Mouse (Mus musculus): ENCODE measurements around the gene 4932438H23Rik.
"Not testable (repeated sequence)": the region's sequence is repeated elsewhere in the genome, so short reads cannot be mapped to it uniquely, and the experiment has no call there.

The 4932438H23Rik gene

DNA sequence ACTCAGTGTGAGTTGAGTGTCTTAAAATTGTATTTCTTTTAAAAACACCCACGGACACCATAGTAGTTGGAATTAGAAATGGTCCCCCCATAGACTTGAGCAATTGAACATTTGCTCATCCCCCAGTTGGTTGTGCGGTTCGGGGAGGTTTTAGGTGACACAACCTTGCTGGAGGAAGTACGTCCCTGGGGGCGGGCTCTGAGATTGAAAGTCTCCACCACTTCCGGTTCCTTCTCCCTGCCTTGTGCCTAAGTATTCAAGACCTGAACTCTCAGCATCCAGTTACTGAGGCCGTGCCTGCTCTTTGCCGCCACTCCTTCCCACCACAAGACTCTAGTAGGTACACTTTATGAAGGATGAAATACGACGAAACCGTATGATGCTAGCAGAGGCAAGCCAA, 2.9 kb upstream of the 4932438H23Rik start:
- no peak for DNase-seq

- no peak for DNase-seq
Measured at GRCm38 (mm10) chr16:91096984-91097506, 2.1 kb upstream of the 4932438H23Rik start.

GRCm38 (mm10) chr16:91096016-91096415, 1.1 kb upstream of the 4932438H23Rik start:
- peak; percentile 18 for DNase-seq

GRCm38 (mm10) chr16:91086642-91087306, 8.1 kb downstream of the 4932438H23Rik start:
- DNase-seq, result no peak

GRCm38 (mm10) chr16:91085239-91085825, 9.6 kb downstream of the 4932438H23Rik start:
- no peak for DNase-seq

GRCm38 (mm10) chr16:91084307-91085238, 10.3 kb downstream of the 4932438H23Rik start:
- no peak for DNase-seq

GRCm38 (mm10) chr16:91083002-91083646, 11.8 kb downstream of the 4932438H23Rik start:
- no peak for DNase-seq

GRCm38 (mm10) chr16:91081508-91081907, 13.4 kb downstream of the 4932438H23Rik start:
- DNase-seq, result peak; percentile 76

DNA sequence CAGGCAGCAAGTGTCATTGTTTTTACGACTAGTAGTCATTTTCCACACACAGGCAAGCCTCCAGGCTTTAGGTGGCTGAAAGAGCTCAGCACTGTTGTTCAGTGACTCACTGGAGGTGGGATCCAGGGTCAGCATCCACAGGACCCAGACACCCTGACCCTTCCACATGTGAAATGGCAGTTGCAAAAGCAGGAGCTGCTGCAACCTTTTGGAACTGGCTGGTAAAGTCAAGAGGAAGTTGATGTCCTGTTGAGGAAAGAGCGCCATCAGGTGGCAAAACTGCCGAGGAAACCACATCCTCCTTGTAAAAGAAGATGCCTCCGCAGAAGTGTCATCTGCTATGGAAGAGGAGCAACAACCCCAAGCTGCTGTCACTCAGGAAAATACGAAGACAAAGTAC, 18.7 kb downstream of the 4932438H23Rik start:
- DNase-seq, result peak; percentile 74

DNA sequence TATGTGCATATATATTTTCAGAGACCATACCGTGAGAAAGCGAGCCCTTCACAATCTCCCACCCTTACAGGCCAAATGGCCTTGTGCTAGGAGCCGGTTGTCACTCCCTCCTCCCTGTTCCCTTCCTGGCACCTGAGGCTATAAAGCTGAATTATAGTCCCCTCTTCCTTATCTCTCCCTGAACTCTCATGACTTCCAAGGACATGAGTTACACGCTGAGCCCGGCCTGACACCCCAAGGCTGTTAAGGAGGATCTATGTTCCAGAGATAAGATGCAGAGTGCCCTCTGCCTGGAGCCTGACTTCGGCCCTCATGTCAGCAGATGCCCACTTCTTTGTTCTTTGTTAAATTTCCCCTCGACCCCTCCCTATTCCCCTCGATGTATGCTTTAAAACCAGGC, 19.5 kb downstream of the 4932438H23Rik start:
- not testable (repeated sequence) for DNase-seq

DNA sequence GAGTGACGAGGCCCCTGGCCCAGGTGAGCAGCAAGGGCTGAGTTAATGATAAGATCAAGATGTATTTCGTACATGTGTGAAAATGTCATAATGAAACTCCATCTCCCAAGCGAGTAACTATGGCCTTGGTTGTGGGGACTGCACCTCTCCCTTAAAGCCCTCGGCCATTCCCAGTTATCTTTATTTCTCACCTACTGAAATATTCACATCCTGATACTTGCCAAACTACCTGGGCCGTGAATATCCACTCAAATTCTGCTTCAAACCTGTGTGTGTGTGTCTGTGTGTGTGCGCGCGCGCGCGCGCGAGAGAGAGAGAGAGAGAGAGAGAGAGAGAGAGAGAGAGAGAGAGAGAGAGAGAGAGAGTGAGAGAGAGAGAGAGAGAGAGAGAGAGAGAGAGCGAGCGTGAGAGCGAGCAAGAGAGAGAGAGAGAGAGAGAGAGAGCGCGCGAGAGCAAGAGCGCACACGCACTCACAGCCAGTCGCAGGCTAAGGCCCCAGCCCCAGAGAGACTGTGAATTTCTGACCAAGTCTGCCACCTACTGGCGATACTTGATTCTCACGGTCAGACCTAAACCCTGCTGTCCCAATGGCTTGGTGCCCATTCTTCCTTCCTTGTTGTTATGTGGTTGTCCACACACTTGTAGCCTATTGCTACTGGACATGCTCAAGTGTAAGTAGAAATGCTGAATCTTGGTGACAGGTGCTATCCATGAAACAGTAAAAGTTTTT, 21.6 kb downstream of the 4932438H23Rik start:
- DNase-seq, result peak; percentile 86

GRCm38 (mm10) chr16:91072256-91072655, 22.7 kb downstream of the 4932438H23Rik start:
- DNase-seq, result no peak

DNA sequence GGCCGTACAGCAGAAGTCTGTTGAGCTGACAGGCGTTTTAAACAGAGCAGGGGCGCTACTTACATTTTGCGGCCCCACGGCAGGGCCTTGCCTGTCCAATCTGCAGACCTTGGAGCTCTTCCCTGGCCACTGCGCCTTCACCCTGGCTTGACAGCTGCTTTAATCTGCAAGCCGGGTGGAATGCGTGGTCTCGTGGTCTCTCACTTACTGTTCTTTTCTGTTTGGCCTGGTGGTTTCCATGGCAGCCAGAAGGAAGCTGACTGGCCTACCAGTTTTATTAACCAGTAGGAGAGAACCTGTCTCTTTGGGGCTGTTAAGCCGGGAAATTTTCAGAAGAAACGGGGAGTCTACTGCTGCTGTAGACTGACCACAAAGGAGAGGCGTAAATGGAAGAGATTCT, 26.0 kb downstream of the 4932438H23Rik start:
- DNase-seq, result no peak

DNA sequence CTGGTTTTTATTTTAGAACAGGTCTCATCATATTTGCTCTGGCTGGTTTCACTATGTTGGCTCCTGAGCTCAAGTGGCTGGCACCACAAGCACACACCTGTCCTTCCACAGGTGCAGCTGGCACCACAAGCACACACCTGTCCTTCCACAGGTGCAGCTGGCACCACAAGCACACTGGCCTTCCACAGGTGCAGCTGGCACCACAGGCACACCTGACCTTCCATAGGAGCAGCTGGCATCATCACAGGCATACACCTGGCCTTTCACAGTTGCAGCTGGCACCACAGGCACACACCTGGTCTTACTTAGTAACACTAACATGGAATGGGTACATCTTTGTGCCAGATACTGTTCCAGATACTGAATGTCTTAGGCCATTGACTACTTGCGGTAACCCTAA, 27.8 kb downstream of the 4932438H23Rik start:
- DNase-seq, result no peak

DNA sequence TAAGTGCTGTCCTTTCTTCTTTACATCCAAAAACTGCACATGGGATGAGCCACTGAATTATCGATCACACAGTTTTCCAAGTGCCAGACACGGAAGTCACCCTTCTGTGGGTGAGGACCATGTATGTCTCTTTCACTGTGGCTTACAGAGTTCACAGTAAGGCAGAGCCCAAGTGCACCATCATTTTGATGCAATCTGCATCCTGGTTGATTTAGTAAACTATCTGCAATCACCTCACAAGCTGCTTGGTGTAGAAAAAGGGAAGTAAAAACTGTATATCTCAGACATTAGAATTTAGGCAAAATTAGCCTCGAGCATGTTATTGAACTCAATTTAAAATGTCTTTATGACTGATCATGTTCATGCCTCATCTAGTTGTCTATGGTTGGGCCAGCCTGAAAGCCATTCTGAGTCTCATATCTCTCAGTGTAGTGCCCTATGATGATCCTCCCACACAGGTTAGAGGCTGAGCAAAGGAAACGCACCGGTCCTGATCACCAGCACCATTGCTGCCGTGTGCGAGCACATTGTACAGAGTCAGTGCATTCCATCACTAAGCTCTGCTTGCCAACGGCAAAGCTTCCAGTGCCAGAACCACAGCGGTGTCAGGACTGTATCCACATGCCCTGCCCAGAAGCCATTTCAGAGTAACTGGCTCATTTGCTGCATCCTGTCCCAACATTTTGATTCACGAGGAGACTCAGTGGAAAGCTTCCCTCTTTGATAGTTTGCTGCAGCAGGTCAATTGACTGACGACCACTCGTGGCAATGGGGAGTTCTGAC, 30.1 kb downstream of the 4932438H23Rik start:
- DNase-seq, result no peak

GRCm38 (mm10) chr16:91063786-91064185, 31.1 kb downstream of the 4932438H23Rik start:
- no peak for DNase-seq

DNA sequence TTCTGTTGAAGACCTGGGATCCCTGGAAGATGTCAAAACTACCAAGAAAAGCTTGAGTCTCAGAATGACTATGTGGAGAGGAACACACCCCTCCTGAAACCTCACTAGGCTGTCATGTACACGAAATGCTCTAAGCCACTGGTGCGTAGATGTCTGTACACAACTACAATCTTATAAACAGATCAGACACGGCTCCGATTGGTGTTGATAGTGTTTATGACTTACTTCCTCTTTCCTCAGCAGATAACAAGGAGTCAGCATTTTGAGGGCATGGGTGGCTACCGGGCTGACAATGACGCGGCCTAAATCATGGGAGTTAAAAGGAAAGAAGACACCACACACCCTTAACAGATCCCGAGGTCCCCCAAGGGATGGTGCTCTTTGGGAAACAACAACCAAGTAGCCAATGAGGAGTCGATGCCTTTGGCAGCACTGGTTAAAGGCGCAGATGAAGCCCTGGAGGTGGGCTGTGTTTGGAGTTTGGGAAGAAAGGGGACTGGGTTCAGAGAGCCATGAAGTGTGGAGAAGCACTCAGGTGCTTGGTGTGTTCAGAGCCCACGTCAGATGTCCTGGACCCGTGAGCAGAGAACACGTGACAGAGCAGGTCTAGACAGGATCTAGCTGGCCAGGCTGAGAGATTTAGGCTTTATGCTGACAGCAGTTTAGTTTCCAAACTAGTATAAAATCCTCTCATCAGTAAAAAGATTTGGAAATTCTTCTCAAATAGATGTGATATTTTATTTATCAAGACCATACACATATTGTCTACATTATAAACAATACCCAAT, 33.2 kb downstream of the 4932438H23Rik start:
- no peak for DNase-seq

GRCm38 (mm10) chr16:91057741-91058140, 37.2 kb downstream of the 4932438H23Rik start:
- no peak for DNase-seq

GRCm38 (mm10) chr16:91057261-91057660, 37.7 kb downstream of the 4932438H23Rik start:
- no peak for DNase-seq

DNA sequence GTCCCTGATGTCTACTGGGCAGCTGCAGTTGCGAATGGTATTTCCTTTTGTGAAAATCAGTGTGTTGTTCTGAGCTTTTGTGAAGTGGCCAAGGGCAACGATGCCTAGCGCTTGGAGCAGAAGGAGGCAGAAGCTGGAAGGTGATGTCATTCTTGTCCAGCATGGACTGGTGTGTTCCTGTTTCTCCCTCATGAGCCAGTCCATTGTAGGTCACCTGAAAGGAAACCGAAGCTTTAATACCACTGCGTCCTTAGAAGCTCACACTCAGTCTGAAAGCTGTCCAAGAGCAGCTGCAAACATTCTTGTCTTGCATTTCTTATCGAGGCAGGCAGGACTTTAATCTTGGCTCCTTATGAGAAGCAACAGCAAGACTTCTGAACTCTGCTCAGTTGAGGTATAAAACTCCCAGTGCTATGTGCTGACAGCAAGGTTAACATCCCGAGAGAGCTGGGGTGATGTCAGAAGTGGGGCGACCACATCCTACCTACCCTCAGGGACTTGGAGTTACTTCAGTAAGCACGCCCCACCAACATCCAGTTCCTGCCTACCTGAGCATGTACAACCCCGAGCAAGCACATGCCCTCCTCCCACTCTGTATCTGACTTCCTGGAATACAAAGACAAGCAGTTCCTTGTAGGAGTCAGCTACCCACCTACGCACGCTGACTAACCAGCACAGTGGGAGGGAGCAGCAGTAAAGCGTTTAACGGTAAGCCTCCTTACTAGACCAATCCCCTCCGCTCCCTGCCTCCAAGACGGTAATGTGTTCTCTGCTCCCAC, 38.7 kb downstream of the 4932438H23Rik start:
- DNase-seq, result peak; percentile 57
